13 mouse cellular contexts compared by ENCODE assay signal in genomic region chr5:37465461-37465860, GRCm38 (mm10).
DNase-seq lines count a peak whose midpoint lies in the region.
"Had no signal": no experiment of that assay in that cellular context is flagged by ENCODE, and none has a peak within 500 bp of the region (broad histone marks: within the 10 kb centered on the region; RNA-seq: fewer than 3 reads in every experiment).

No protein-coding gene starts in this region.

- DNase-seq in layer of hippocampus, adult 11-12 months (ENCODE audit: low spot score) = peak; percentile 9
- DNase-seq in layer of hippocampus, adult 9-10 months (ENCODE audit: low spot score) = no peak
- DNase-seq in brain, embryonic 18.5 days (ENCODE audit: low read depth, low spot score) = peak; percentile 14
- peak; percentile 16 to 23 for DNase-seq in layer of hippocampus, adult 8-10 months (ENCODE audit: low spot score in 2 of 2)
- DNase-seq in right cerebral cortex, postnatal 10 days (ENCODE audit: low spot score in 2 of 2) = peak; percentile 59 to 66
- no peak for DNase-seq in kidney, postnatal 14 days
- DNase-seq in cerebellum, adult 9-11 months = no peak
- DNase-seq: adrenal gland, postnatal 14 days; cerebellum, adult 8-10 months; gastrocnemius, postnatal 10 days; heart, adult 2 months; lung, postnatal 14 days; thymus, adult 18-20 months had no signal

Comparison
In these comparisons a context has a peak if more than half of its experiments do, and no peak if none do; other contexts are left out.
1. DNase-seq: peak in layer of hippocampus, adult 11-12 months (single experiment), brain, embryonic 18.5 days (single experiment), layer of hippocampus, adult 8-10 months (2 of 2) and right cerebral cortex, postnatal 10 days (2 of 2); none in layer of hippocampus, adult 9-10 months (single experiment), kidney, postnatal 14 days (single experiment) and cerebellum, adult 9-11 months (single experiment).